20 mouse cellular contexts compared by ENCODE assay signal in genomic region chr17:84279001-84279400, GRCm38 (mm10).
A peak's percentile ranks its signal among the peaks of the same experiment; 100 is the strongest.
DNase-seq lines count a peak whose midpoint lies in the region; ATAC-seq and TF ChIP-seq lines count a peak whose summit lies in the region.
"Had no signal": no experiment of that assay in that cellular context is flagged by ENCODE, and none has a peak within 500 bp of the region (broad histone marks: within the 10 kb centered on the region; RNA-seq: fewer than 3 reads in every experiment).

No protein-coding gene starts in this region.

- H3K27ac ChIP-seq in embryonic facial prominence, embryonic 14.5 days (replicated peaks; ENCODE audit: low read depth, low read length) = 0 out of 2 replicates have a peak overlapping the region, but pooled peaks have one; percentile 28
- H3K27ac ChIP-seq in embryonic facial prominence, embryonic 10.5 days (replicated peaks) = no peak overlapping the region
- peak overlapping the region; percentile 43 for H3K27ac ChIP-seq in kidney, embryonic 16.5 days (ENCODE audit: low read length)
- 0 out of 2 replicates have a peak overlapping the region, but pooled peaks have one; percentile 5 for H3K27ac ChIP-seq in lung, postnatal 0 days (ENCODE audit: low read length)
- H3K27ac ChIP-seq in hindbrain, embryonic 10.5 days = no peak overlapping the region
- H3K27ac ChIP-seq: heart, embryonic 15.5 days; hindbrain, postnatal 0 days; midbrain, embryonic 12.5 days had no signal

- H3K36me3 ChIP-seq in embryonic facial prominence, embryonic 14.5 days (ENCODE audit: control insufficient read depth, insufficient read depth, low read length) = no peaks in the 10 kb centered on the region
- H3K36me3 ChIP-seq in embryonic facial prominence, embryonic 10.5 days (replicated peaks) = 0 out of 2 replicates have a peak, but pooled peaks cover 3% of the 10 kb centered on the region
- no peaks in the 10 kb centered on the region for H3K36me3 ChIP-seq in kidney, embryonic 16.5 days (ENCODE audit: insufficient read depth, low read length)
- H3K36me3 ChIP-seq in lung, postnatal 0 days (ENCODE audit: insufficient read depth, low read length) = no peaks in the 10 kb centered on the region
- no peaks in the 10 kb centered on the region for H3K36me3 ChIP-seq in hindbrain, embryonic 10.5 days
- H3K36me3 ChIP-seq: heart, embryonic 15.5 days; midbrain, embryonic 12.5 days had no signal

- no peak overlapping the region for H3K9ac ChIP-seq in embryonic facial prominence, embryonic 14.5 days (ENCODE audit: low read depth, low read length)
- no peak overlapping the region for H3K9ac ChIP-seq in kidney, embryonic 16.5 days (replicated peaks; ENCODE audit: low read length)
- H3K9ac ChIP-seq in lung, postnatal 0 days (replicated peaks; ENCODE audit: low read depth) = no peak overlapping the region
- H3K9ac ChIP-seq: heart, embryonic 15.5 days; midbrain, embryonic 12.5 days had no signal

- H3K4me3 ChIP-seq in embryonic facial prominence, embryonic 14.5 days (ENCODE audit: low read depth, low read length) = no peak overlapping the region
- H3K4me3 ChIP-seq in embryonic facial prominence, embryonic 10.5 days = no peak overlapping the region
- no peak overlapping the region for H3K4me3 ChIP-seq in kidney, embryonic 16.5 days (ENCODE audit: low read length)
- no peak overlapping the region for H3K4me3 ChIP-seq in lung, postnatal 0 days (ENCODE audit: low read depth, low read length)
- H3K4me3 ChIP-seq in hindbrain, embryonic 10.5 days = no peak overlapping the region
- H3K4me3 ChIP-seq: erythroblast, embryonic 14.5 days; heart, embryonic 15.5 days; midbrain, embryonic 12.5 days had no signal

- no peak for DNase-seq in embryonic facial prominence, embryonic 14.5 days (ENCODE audit: low spot score)
- DNase-seq in embryonic facial prominence, embryonic 10.5 days (ENCODE audit: low spot score) = no peak
- DNase-seq in kidney, postnatal 25 days = no peak
- no peak for DNase-seq in lung, postnatal 0 days (ENCODE audit: low spot score)
- DNase-seq in lung, postnatal 10 days = no peak
- DNase-seq in right cerebral cortex, adult 2 months (ENCODE audit: low spot score in 2 of 2) = no peak
- DNase-seq in hindbrain, embryonic 10.5 days (ENCODE audit: low spot score) = no peak
- DNase-seq: adrenal gland, adult 2 months; cerebellum, adult 8-10 months; gastrocnemius, postnatal 14 days; kidney, adult 9 months; retina, postnatal 1 day; right cerebral cortex, postnatal 4 days; thymus, adult 18-20 months had no signal

- no peaks in the 10 kb centered on the region for H3K9me3 ChIP-seq in embryonic facial prominence, embryonic 14.5 days (ENCODE audit: control insufficient read depth, low read length)
- H3K9me3 ChIP-seq in embryonic facial prominence, embryonic 10.5 days = no peaks in the 10 kb centered on the region
- no peaks in the 10 kb centered on the region for H3K9me3 ChIP-seq in kidney, embryonic 16.5 days (ENCODE audit: low read length)
- H3K9me3 ChIP-seq in lung, postnatal 0 days (ENCODE audit: low read length) = no peaks in the 10 kb centered on the region
- no peaks in the 10 kb centered on the region for H3K9me3 ChIP-seq in hindbrain, embryonic 10.5 days
- H3K9me3 ChIP-seq: heart, embryonic 15.5 days; midbrain, embryonic 12.5 days had no signal

- H3K27me3 ChIP-seq in embryonic facial prominence, embryonic 14.5 days (replicated peaks; ENCODE audit: control insufficient read depth, insufficient read depth, low read length) = no peaks in the 10 kb centered on the region
- no peaks in the 10 kb centered on the region for H3K27me3 ChIP-seq in embryonic facial prominence, embryonic 10.5 days (replicated peaks; ENCODE audit: low read depth, poor library complexity, severe bottlenecking)
- H3K27me3 ChIP-seq in kidney, embryonic 16.5 days (ENCODE audit: insufficient read depth, low read length) = no peaks in the 10 kb centered on the region
- H3K27me3 ChIP-seq in lung, postnatal 0 days (replicated peaks; ENCODE audit: insufficient read depth, low read length) = no peaks in the 10 kb centered on the region
- no peaks in the 10 kb centered on the region for H3K27me3 ChIP-seq in hindbrain, embryonic 10.5 days (ENCODE audit: insufficient read depth, poor library complexity, severe bottlenecking)
- H3K27me3 ChIP-seq: heart, embryonic 15.5 days; midbrain, embryonic 12.5 days had no signal

- WGBS in embryonic facial prominence, embryonic 14.5 days = 67% methylated on average over 8 of the region's 8 CpGs
- 89% methylated on average over 8 of the region's 8 CpGs for WGBS in embryonic facial prominence, embryonic 10.5 days
- 34% methylated on average over 8 of the region's 8 CpGs for WGBS in kidney, embryonic 16.5 days
- 55% methylated on average over 8 of the region's 8 CpGs for WGBS in lung, postnatal 0 days
- 86% methylated on average over 8 of the region's 8 CpGs for WGBS in hindbrain, embryonic 10.5 days

- peaks cover 12% of the 10 kb centered on the region for H3K4me1 ChIP-seq in embryonic facial prominence, embryonic 14.5 days (ENCODE audit: control insufficient read depth, insufficient read depth, low read length)
- H3K4me1 ChIP-seq in embryonic facial prominence, embryonic 10.5 days = peaks cover 19% of the 10 kb centered on the region
- peaks cover 30% of the 10 kb centered on the region for H3K4me1 ChIP-seq in kidney, embryonic 16.5 days (ENCODE audit: insufficient read depth, low read length)
- peaks cover 20% of the 10 kb centered on the region; the same call in 1 of the 2 replicates for H3K4me1 ChIP-seq in lung, postnatal 0 days (ENCODE audit: insufficient read depth, low read depth, low read length)
- peaks cover 8% of the 10 kb centered on the region for H3K4me1 ChIP-seq in hindbrain, embryonic 10.5 days (replicated peaks)

- ATAC-seq in embryonic facial prominence, embryonic 14.5 days (ENCODE audit: low read depth) = no peak
- ATAC-seq in kidney, embryonic 16.5 days (ENCODE audit: low FRiP score, low TSS enrichment) = no peak
- peak; percentile 42 for ATAC-seq in lung, postnatal 0 days
- ATAC-seq: forebrain, embryonic 14.5 days; hindbrain, postnatal 0 days had no signal

- TF ChIP-seq CTCF in lung, postnatal 0 days (IDR thresholded peaks at IDR 0.05) = no peak

- no peak for TF ChIP-seq EP300 in lung, postnatal 0 days (IDR thresholded peaks at IDR 0.05)

- no peak overlapping the region for H3K4me2 ChIP-seq in embryonic facial prominence, embryonic 14.5 days (ENCODE audit: low read depth, low read length)
- H3K4me2 ChIP-seq in kidney, embryonic 16.5 days (replicated peaks; ENCODE audit: low read depth, low read length) = no peak overlapping the region
- H3K4me2 ChIP-seq in lung, postnatal 0 days (replicated peaks; ENCODE audit: low read depth, low read length) = no peak overlapping the region
- H3K4me2 ChIP-seq: heart, embryonic 15.5 days; midbrain, embryonic 12.5 days had no signal

Comparison
In these comparisons a context has a peak if more than half of its experiments do, and no peak if none do; other contexts are left out.
1. H3K27ac ChIP-seq: peak in embryonic facial prominence, embryonic 14.5 days (single experiment), kidney, embryonic 16.5 days (single experiment) and lung, postnatal 0 days (single experiment); none in embryonic facial prominence, embryonic 10.5 days (single experiment) and hindbrain, embryonic 10.5 days (single experiment).